In genomic region chr1:40634608-40635007, GRCm38 (mm10) we compare ENCODE assay signal across 25 mouse cellular contexts. TPM values are rescaled to one million over a fixed set of nuclear protein-coding genes. Genes with fewer than 3 reads are reported as not detected.
DNase-seq lines count a peak whose midpoint lies in the region; ATAC-seq and TF ChIP-seq lines count a peak whose summit lies in the region.
"Had no signal": no experiment of that assay in that cellular context is flagged by ENCODE, and none has a peak within 500 bp of the region (broad histone marks: within the 10 kb centered on the region; RNA-seq: fewer than 3 reads in every experiment).

No protein-coding gene starts in this region.

- H3K9ac ChIP-seq in hindbrain, embryonic 13.5 days: no peak overlapping the region
- no peak overlapping the region for H3K9ac ChIP-seq in midbrain, embryonic 11.5 days (ENCODE audit: low read length)
- no peak overlapping the region for H3K9ac ChIP-seq in midbrain, postnatal 0 days (replicated peaks; ENCODE audit: low read length, poor library complexity, severe bottlenecking)
- H3K9ac ChIP-seq in stomach, postnatal 0 days (ENCODE audit: low read length): no peak overlapping the region
- H3K9ac ChIP-seq: forebrain, embryonic 13.5 days; intestine, embryonic 15.5 days; limb, embryonic 13.5 days; liver, embryonic 14.5 days; midbrain, embryonic 15.5 days; neural tube, embryonic 15.5 days; stomach, embryonic 15.5 days had no signal

- no peak for TF ChIP-seq CTCF in left cerebral cortex, adult 2 months (IDR thresholded peaks at IDR 0.05)
- no peak for TF ChIP-seq CTCF in midbrain, postnatal 0 days (IDR thresholded peaks at IDR 0.05)
- no peak for TF ChIP-seq CTCF in stomach, postnatal 0 days (IDR thresholded peaks at IDR 0.05; ENCODE audit: low read depth)

- WGBS in hindbrain, embryonic 10.5 days: 65% methylated on average over 4 of the region's 4 CpGs
- WGBS in hindbrain, embryonic 13.5 days: 56% methylated on average over 4 of the region's 4 CpGs
- 78% methylated on average over 4 of the region's 4 CpGs for WGBS in midbrain, embryonic 11.5 days
- WGBS in midbrain, postnatal 0 days: 70% methylated on average over 4 of the region's 4 CpGs
- WGBS in stomach, postnatal 0 days: 67% methylated on average over 4 of the region's 4 CpGs

- intact Hi-C loops in left cerebral cortex, adult 2 months (cut with DNase I): no loop called here

- H3K9me3 ChIP-seq in hindbrain, embryonic 10.5 days: no peaks in the 10 kb centered on the region
- H3K9me3 ChIP-seq in hindbrain, embryonic 13.5 days: no peaks in the 10 kb centered on the region
- H3K9me3 ChIP-seq in midbrain, embryonic 11.5 days (ENCODE audit: control insufficient read depth, low read length): no peaks in the 10 kb centered on the region
- H3K9me3 ChIP-seq in midbrain, postnatal 0 days (ENCODE audit: low read length): no peaks in the 10 kb centered on the region
- no peaks in the 10 kb centered on the region for H3K9me3 ChIP-seq in stomach, postnatal 0 days (ENCODE audit: control insufficient read depth, low read length)
- H3K9me3 ChIP-seq: forebrain, embryonic 13.5 days; intestine, embryonic 15.5 days; limb, embryonic 13.5 days; midbrain, embryonic 15.5 days; neural tube, embryonic 15.5 days; stomach, embryonic 15.5 days had no signal

- peaks cover 9% of the 10 kb centered on the region; the same call in 1 of the 2 replicates for H3K27me3 ChIP-seq in hindbrain, embryonic 10.5 days (ENCODE audit: insufficient read depth, poor library complexity, severe bottlenecking)
- H3K27me3 ChIP-seq in hindbrain, embryonic 13.5 days: no peaks in the 10 kb centered on the region
- no peaks in the 10 kb centered on the region for H3K27me3 ChIP-seq in midbrain, embryonic 11.5 days (ENCODE audit: control insufficient read depth, insufficient read depth, low read length)
- no peaks in the 10 kb centered on the region for H3K27me3 ChIP-seq in midbrain, postnatal 0 days (ENCODE audit: insufficient read depth, low read length)
- no peaks in the 10 kb centered on the region for H3K27me3 ChIP-seq in stomach, postnatal 0 days (ENCODE audit: control insufficient read depth, insufficient read depth, low read length)
- H3K27me3 ChIP-seq: forebrain, embryonic 13.5 days; intestine, embryonic 15.5 days; limb, embryonic 13.5 days; midbrain, embryonic 15.5 days; neural tube, embryonic 15.5 days; stomach, embryonic 15.5 days had no signal

- H3K4me3 ChIP-seq in hindbrain, embryonic 10.5 days: no peak overlapping the region
- H3K4me3 ChIP-seq in hindbrain, embryonic 13.5 days: no peak overlapping the region
- H3K4me3 ChIP-seq in left cerebral cortex, adult 2 months: no peak overlapping the region
- H3K4me3 ChIP-seq in midbrain, embryonic 11.5 days (ENCODE audit: low read depth, low read length): no peak overlapping the region
- no peak overlapping the region for H3K4me3 ChIP-seq in midbrain, postnatal 0 days (ENCODE audit: low read depth, low read length)
- no peak overlapping the region for H3K4me3 ChIP-seq in stomach, postnatal 0 days (ENCODE audit: low read depth, low read length)
- H3K4me3 ChIP-seq: erythroblast, embryonic 14.5 days; forebrain, embryonic 13.5 days; intestine, embryonic 15.5 days; limb, embryonic 13.5 days; midbrain, embryonic 15.5 days; neural tube, embryonic 15.5 days; stomach, embryonic 15.5 days had no signal

- peak overlapping the region; percentile 29; the same call in 1 of the 2 replicates for H3K27ac ChIP-seq in hindbrain, embryonic 10.5 days
- H3K27ac ChIP-seq in hindbrain, embryonic 13.5 days: no peak overlapping the region
- peak overlapping the region; percentile 34; the same call in 1 of the 2 replicates for H3K27ac ChIP-seq in left cerebral cortex, adult 2 months
- no peak overlapping the region for H3K27ac ChIP-seq in midbrain, embryonic 11.5 days (ENCODE audit: low read depth, low read length)
- H3K27ac ChIP-seq in midbrain, postnatal 0 days (ENCODE audit: low read depth, low read length): no peak overlapping the region
- H3K27ac ChIP-seq in stomach, postnatal 0 days (replicated peaks): peak overlapping the region; percentile 49
- H3K27ac ChIP-seq: forebrain, embryonic 13.5 days; intestine, embryonic 15.5 days; limb, embryonic 13.5 days; liver, embryonic 14.5 days; midbrain, embryonic 15.5 days; neural tube, embryonic 15.5 days; stomach, embryonic 15.5 days had no signal

- TF ChIP-seq EP300 in stomach, postnatal 0 days (optimal IDR thresholded peaks at IDR 0.05): no peak

- no peaks in the 10 kb centered on the region for H3K36me3 ChIP-seq in hindbrain, embryonic 10.5 days
- H3K36me3 ChIP-seq in hindbrain, embryonic 13.5 days: no peaks in the 10 kb centered on the region
- H3K36me3 ChIP-seq in midbrain, embryonic 11.5 days (ENCODE audit: control insufficient read depth, insufficient read depth, low read length): no peaks in the 10 kb centered on the region
- no peaks in the 10 kb centered on the region for H3K36me3 ChIP-seq in midbrain, postnatal 0 days (ENCODE audit: insufficient read depth, low read length)
- H3K36me3 ChIP-seq in stomach, postnatal 0 days (ENCODE audit: control insufficient read depth, insufficient read depth, low read length): no peaks in the 10 kb centered on the region
- H3K36me3 ChIP-seq: intestine, embryonic 15.5 days; limb, embryonic 13.5 days; midbrain, embryonic 15.5 days; neural tube, embryonic 15.5 days; stomach, embryonic 15.5 days had no signal

- H3K4me1 ChIP-seq in hindbrain, embryonic 10.5 days (replicated peaks): peaks cover 17% of the 10 kb centered on the region
- H3K4me1 ChIP-seq in hindbrain, embryonic 13.5 days (replicated peaks): 0 out of 2 replicates have a peak, but pooled peaks cover 4% of the 10 kb centered on the region
- no peaks in the 10 kb centered on the region for H3K4me1 ChIP-seq in midbrain, embryonic 11.5 days (ENCODE audit: control insufficient read depth, insufficient read depth, low read length)
- H3K4me1 ChIP-seq in midbrain, postnatal 0 days (ENCODE audit: insufficient read depth, low read length): no peaks in the 10 kb centered on the region
- no peaks in the 10 kb centered on the region for H3K4me1 ChIP-seq in stomach, postnatal 0 days (replicated peaks; ENCODE audit: control insufficient read depth, insufficient read depth)
- H3K4me1 ChIP-seq: forebrain, embryonic 13.5 days; intestine, embryonic 15.5 days; limb, embryonic 13.5 days; midbrain, embryonic 15.5 days; neural tube, embryonic 15.5 days; stomach, embryonic 15.5 days had no signal

- no peak for DNase-seq in hindbrain, embryonic 10.5 days (ENCODE audit: low spot score)
- DNase-seq in left cerebral cortex, adult 2 months (ENCODE audit: extremely low spot score in 1 of 2, low spot score in 2 of 2): no peak
- no peak for DNase-seq in left cerebral cortex, adult 9 months (ENCODE audit: low spot score in 2 of 2)
- peak; percentile 64 for DNase-seq in midbrain, embryonic 11.5 days (ENCODE audit: low spot score, missing footprints)
- DNase-seq in midbrain, postnatal 0 days (ENCODE audit: low spot score): no peak
- no peak for DNase-seq in stomach, postnatal 0 days (ENCODE audit: low spot score)
- no peak for DNase-seq in spleen, postnatal 10 days (ENCODE audit: low spot score in 2 of 2)
- DNase-seq: adrenal gland, postnatal 25 days; B cell, adult 2 months; cerebellum, adult 11-12 months; cerebellum, postnatal 14 days; gastrocnemius, postnatal 14 days; kidney, postnatal 14 days; right cerebral cortex, postnatal 25 days had no signal

- no peak for ATAC-seq in hindbrain, embryonic 13.5 days (ENCODE audit: low FRiP score)
- ATAC-seq in midbrain, embryonic 11.5 days (ENCODE audit: low FRiP score): no peak
- ATAC-seq in midbrain, postnatal 0 days (ENCODE audit: low FRiP score): no peak
- no peak for ATAC-seq in stomach, postnatal 0 days (ENCODE audit: low FRiP score, low TSS enrichment)
- ATAC-seq: forebrain, embryonic 13.5 days; intestine, embryonic 15.5 days; midbrain, embryonic 15.5 days had no signal

- no peak overlapping the region for H3K4me2 ChIP-seq in hindbrain, embryonic 13.5 days
- H3K4me2 ChIP-seq in midbrain, embryonic 11.5 days: no peak overlapping the region
- no peak overlapping the region for H3K4me2 ChIP-seq in midbrain, postnatal 0 days (ENCODE audit: low read depth, low read length, poor library complexity, severe bottlenecking)
- H3K4me2 ChIP-seq in stomach, postnatal 0 days (replicated peaks; ENCODE audit: low read depth): no peak overlapping the region
- H3K4me2 ChIP-seq: forebrain, embryonic 13.5 days; intestine, embryonic 15.5 days; limb, embryonic 13.5 days; midbrain, embryonic 15.5 days; neural tube, embryonic 15.5 days; stomach, embryonic 15.5 days had no signal

RNA-seq across cellular contexts. Expression of gene Slc9a2, which starts 45.8 kb away (rescaled TPM):
- 0.04 TPM in 1 of 2 replicates, not detected in the other for polyA plus RNA-seq in hindbrain, embryonic 10.5 days (2016; fragmentation: Nextera tagmentation; extraction: Ambion mirVana)
- polyA plus RNA-seq in hindbrain, embryonic 13.5 days (2015; fragmentation: Nextera tagmentation; extraction: Ambion mirVana): not detected in 2 replicates
- 1 to 10 TPM; 3.2 to 3.6 TPM for total RNA-seq in left cerebral cortex, adult 2 months (2021)
- polyA plus RNA-seq in midbrain, embryonic 11.5 days (2014; fragmentation: Nextera tagmentation; extraction: Ambion mirVana): 0.11 TPM in 1 of 2 replicates, not detected in the other
- 0.99 and 2.8 TPM in 2 replicates for total RNA-seq in midbrain, postnatal 0 days (2014; rRNA removed)
- 0.88 and 1.0 TPM in 2 replicates for polyA plus RNA-seq in midbrain, postnatal 0 days (2015; fragmentation: Nextera tagmentation; extraction: Ambion mirVana)
- 13.9 and 14.2 TPM in 2 replicates for polyA plus RNA-seq in stomach, postnatal 0 days (2015; fragmentation: Nextera tagmentation; extraction: Ambion mirVana)
- polyA plus RNA-seq: erythroblast, embryonic 14.5 days had no signal

RNA-seq across cellular contexts. Expression of gene Slc9a4, which starts 54.7 kb away (rescaled TPM):
- not detected in 2 replicates for polyA plus RNA-seq in hindbrain, embryonic 10.5 days (2016; fragmentation: Nextera tagmentation; extraction: Ambion mirVana)
- 0.05 and 0.49 TPM in 2 replicates for polyA plus RNA-seq in hindbrain, embryonic 13.5 days (2015; fragmentation: Nextera tagmentation; extraction: Ambion mirVana)
- 1 to 10 TPM in 1 of 2 experiments, under 1 TPM in 1; 0.68 to 1.0 TPM for total RNA-seq in left cerebral cortex, adult 2 months (2021)
- polyA plus RNA-seq in midbrain, embryonic 11.5 days (2014; fragmentation: Nextera tagmentation; extraction: Ambion mirVana): not detected in 2 replicates
- 0.05 and 0.24 TPM in 2 replicates for total RNA-seq in midbrain, postnatal 0 days (2014; rRNA removed)
- 0.12 TPM in 1 of 2 replicates, not detected in the other for polyA plus RNA-seq in midbrain, postnatal 0 days (2015; fragmentation: Nextera tagmentation; extraction: Ambion mirVana)
- 27.4 and 31.4 TPM in 2 replicates for polyA plus RNA-seq in stomach, postnatal 0 days (2015; fragmentation: Nextera tagmentation; extraction: Ambion mirVana)
- total RNA-seq: adrenal gland, postnatal 25 days; hematopoietic stem cell, adult 5-6 weeks had no signal
- polyA plus RNA-seq: embryonic facial prominence, embryonic 11.5 days; erythroblast, embryonic 14.5 days; forebrain, embryonic 13.5 days; intestine, embryonic 15.5 days; limb, embryonic 13.5 days; liver, embryonic 14.5 days; midbrain, embryonic 15.5 days had no signal

Comparison
In these comparisons a context has a peak if more than half of its experiments do, and no peak if none do; other contexts are left out.
1. H3K27ac ChIP-seq: peak in hindbrain, embryonic 10.5 days (single experiment), left cerebral cortex, adult 2 months (single experiment) and stomach, postnatal 0 days (single experiment); none in hindbrain, embryonic 13.5 days (single experiment), midbrain, embryonic 11.5 days (single experiment) and midbrain, postnatal 0 days (single experiment).
2. RNA of gene Slc9a4, which starts 54.7 kb away (polyA plus RNA-seq): 27.4 to 31.4 TPM in stomach, postnatal 0 days; 0.12 TPM in midbrain, postnatal 0 days, 0.05 to 0.49 TPM in hindbrain, embryonic 13.5 days, not detected in midbrain, embryonic 11.5 days and not detected in hindbrain, embryonic 10.5 days; every median in the first group is over 10 times any median in the second.